Mouse (Mus musculus) kidney, adult 2 months (tissue): ENCODE measurements around the gene Dync1i1.

Experiments
- CTCF ChIP-seq: fragments of 200-500 bp; conservative IDR thresholded peaks from 2 replicates; pipeline ENCODE4 v1.5.1; 2011; ENCODE audit warnings: low read depth, mild to moderate bottlenecking, control low read depth, low read length, moderate library complexity, mixed read lengths; ENCODE audit not compliant: insufficient read depth, insufficient read length
- POLR2A ChIP-seq: fragments of 200-500 bp; IDR thresholded peaks from one replicate; pipeline ENCODE4 v1.6.1; 2011; ENCODE audit warnings: low read depth, low read length, control low read depth

- no peak for TF ChIP-seq CTCF
- TF ChIP-seq POLR2A: no peak
Measured at GRCm38 (mm10) chr6:5966376-5966775, 240.9 kb downstream of the Dync1i1 start.
